ENCODE assay signal across 8 mouse cellular contexts in the genomic region with DNA sequence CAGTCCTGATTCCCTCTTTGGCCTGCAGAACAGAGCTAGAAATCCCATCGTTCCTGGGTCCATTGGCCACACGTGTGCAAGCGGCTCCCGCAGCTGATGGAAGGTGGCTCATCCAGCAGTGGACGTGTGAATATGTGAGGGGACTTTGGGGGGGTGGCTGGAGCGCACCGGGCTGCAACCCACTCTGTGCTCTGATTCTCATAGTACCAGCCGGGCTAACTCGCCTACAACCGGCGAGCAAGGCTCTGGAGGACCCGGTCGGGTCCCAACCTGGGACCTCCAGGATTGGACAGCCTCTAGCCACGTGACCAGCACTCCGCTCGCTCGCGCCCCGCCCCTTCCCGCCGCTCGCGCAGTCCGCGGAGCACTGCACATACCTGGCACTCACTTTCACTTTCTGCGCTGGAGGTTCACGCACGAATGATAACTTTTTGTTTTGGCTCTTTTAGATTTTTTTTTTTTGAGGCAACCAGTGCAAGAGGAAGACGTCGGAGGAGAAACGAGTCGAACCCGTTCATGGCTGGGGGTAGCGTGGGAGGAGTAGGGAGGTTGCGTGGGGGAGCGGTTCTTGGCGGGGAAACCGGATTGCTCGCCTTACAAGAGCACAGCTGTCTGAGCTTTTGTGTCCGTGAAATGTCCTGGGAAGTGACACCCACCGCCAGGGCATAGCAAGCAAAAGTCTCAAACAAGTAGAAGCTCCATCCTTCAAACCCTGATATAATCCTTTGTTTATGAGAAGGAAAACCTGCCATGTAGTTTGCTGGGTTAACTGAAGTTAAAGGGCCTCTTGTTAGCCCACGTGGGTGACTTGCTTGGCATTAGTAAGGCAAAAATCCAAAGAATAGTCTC. TPM values are rescaled to one million over a fixed set of nuclear protein-coding genes. Genes with fewer than 3 reads are reported as not detected.
DNase-seq lines count a peak whose midpoint lies in the region; ATAC-seq and TF ChIP-seq lines count a peak whose summit lies in the region.

No protein-coding gene starts in this region.

- H3K4me1 ChIP-seq in bone marrow macrophage, adult 2 months (ENCODE audit: control insufficient read depth, insufficient read depth, low read length), result peaks cover 21% of the 10 kb centered on the region
- H3K4me1 ChIP-seq in embryonic fibroblast, embryonic 13.5 days (ENCODE audit: control insufficient read depth, insufficient read depth, low read length), result no peaks in the 10 kb centered on the region; the same call in none of the 2 replicates
- peaks cover 11% of the 10 kb centered on the region for H3K4me1 ChIP-seq in heart, embryonic 10.5 days
- peaks cover 5% of the 10 kb centered on the region; the same call in 1 of the 2 replicates for H3K4me1 ChIP-seq in kidney, embryonic 14.5 days (ENCODE audit: control insufficient read depth, insufficient read depth, low read length)
- H3K4me1 ChIP-seq in liver, adult 2 months (ENCODE audit: control insufficient read depth, insufficient read depth, low read length), result peaks cover 5% of the 10 kb centered on the region; the same call in 1 of the 2 replicates

- H3ac ChIP-seq in C2C12 (ENCODE audit: control insufficient read depth, insufficient read length, low read depth), result peak overlapping the region; percentile 73

- DNase-seq in heart, embryonic 10.5 days (ENCODE audit: low spot score), result peak; percentile 93
- peak; percentile 76 for DNase-seq in liver, adult 2 months (ENCODE audit: extremely low read depth, low read depth, low spot score)
- peak; percentile 91 to 92 for DNase-seq in spleen, postnatal 36 days (ENCODE audit: low spot score in 2 of 2)

- H3K9ac ChIP-seq in kidney, embryonic 14.5 days (ENCODE audit: low read depth, low read length), result peak overlapping the region; percentile 55
- peak overlapping the region; percentile 59 for H3K9ac ChIP-seq in liver, adult 2 months (ENCODE audit: low read depth, low read length)

- H3K4me2 ChIP-seq in kidney, embryonic 14.5 days (replicated peaks; ENCODE audit: low read depth, low read length), result peak overlapping the region; percentile 84

- H3K79me3 ChIP-seq in C2C12 (ENCODE audit: low read depth), result no peaks in the 10 kb centered on the region

- no peaks in the 10 kb centered on the region for H3K36me3 ChIP-seq in C2C12 (ENCODE audit: control insufficient read depth, insufficient read depth)
- H3K36me3 ChIP-seq in heart, embryonic 10.5 days, result no peaks in the 10 kb centered on the region
- no peaks in the 10 kb centered on the region for H3K36me3 ChIP-seq in kidney, embryonic 14.5 days (ENCODE audit: control insufficient read depth, insufficient read depth, low read length)
- no peaks in the 10 kb centered on the region for H3K36me3 ChIP-seq in liver, adult 2 months (ENCODE audit: control insufficient read depth, insufficient read depth, low read length)

- H3K27ac ChIP-seq in bone marrow macrophage, adult 2 months (ENCODE audit: insufficient read depth, low read depth, low read length), result no peak overlapping the region
- no peak overlapping the region for H3K27ac ChIP-seq in embryonic fibroblast, embryonic 13.5 days (ENCODE audit: insufficient read depth, low read length)
- H3K27ac ChIP-seq in heart, embryonic 10.5 days, result peak overlapping the region; percentile 77
- H3K27ac ChIP-seq in kidney, embryonic 14.5 days (ENCODE audit: low read depth, low read length), result no peak overlapping the region
- no peak overlapping the region for H3K27ac ChIP-seq in liver, adult 2 months (replicated peaks; ENCODE audit: insufficient read depth, low read depth, low read length)

- TF ChIP-seq POLR2A in bone marrow macrophage, adult 2 months (IDR thresholded peaks at IDR 0.05; ENCODE audit: borderline replicate concordance, low read depth, low read length), result no peak
- peak; percentile 68; the same call in 1 of the 2 replicates for TF ChIP-seq POLR2A in embryonic fibroblast, embryonic 13.5 days (IDR thresholded peaks at IDR 0.05; ENCODE audit: low read depth, low read length)
- TF ChIP-seq POLR2A in liver, adult 2 months (IDR thresholded peaks at IDR 0.05; ENCODE audit: extremely low read depth, insufficient read depth, low read length), result no peak

- no peak for TF ChIP-seq CTCF in C2C12 (IDR thresholded peaks at IDR 0.05; ENCODE audit: control insufficient read depth, insufficient read depth, insufficient read length)
- no peak for TF ChIP-seq CTCF in bone marrow macrophage, adult 2 months (IDR thresholded peaks at IDR 0.05; ENCODE audit: low read depth, low read length)
- TF ChIP-seq CTCF in embryonic fibroblast, embryonic 13.5 days (IDR thresholded peaks at IDR 0.05; ENCODE audit: borderline replicate concordance, insufficient read depth, low read length), result no peak
- TF ChIP-seq CTCF in liver, adult 2 months (IDR thresholded peaks at IDR 0.05; ENCODE audit: low read depth, low read length), result no peak

- peak overlapping the region; percentile 50 for H3K4me3 ChIP-seq in C2C12 (ENCODE audit: insufficient read depth, poor library complexity, severe bottlenecking)
- H3K4me3 ChIP-seq in bone marrow macrophage, adult 2 months (ENCODE audit: insufficient read depth, low read length), result peak overlapping the region; percentile 74
- peak overlapping the region; percentile 79 for H3K4me3 ChIP-seq in embryonic fibroblast, embryonic 13.5 days (ENCODE audit: insufficient read depth, low read length)
- peak overlapping the region; percentile 67 for H3K4me3 ChIP-seq in heart, embryonic 10.5 days
- H3K4me3 ChIP-seq in kidney, embryonic 14.5 days (ENCODE audit: low read length), result peak overlapping the region; percentile 60
- H3K4me3 ChIP-seq in liver, adult 2 months (ENCODE audit: insufficient read depth, low read depth, low read length), result peak overlapping the region; percentile 70

- no peaks in the 10 kb centered on the region for H3K27me3 ChIP-seq in C2C12 (ENCODE audit: control insufficient read depth, insufficient read depth, insufficient read length)
- H3K27me3 ChIP-seq in heart, embryonic 10.5 days (ENCODE audit: insufficient read depth, poor library complexity, severe bottlenecking), result peaks cover 68% of the 10 kb centered on the region
- peaks cover 51% of the 10 kb centered on the region for H3K27me3 ChIP-seq in kidney, embryonic 14.5 days (ENCODE audit: control insufficient read depth, insufficient read depth, low read length)
- H3K27me3 ChIP-seq in liver, adult 2 months (ENCODE audit: control insufficient read depth, insufficient read depth, low read length), result peaks cover 7% of the 10 kb centered on the region; the same call in 1 of the 2 replicates

- no peaks in the 10 kb centered on the region for H3K9me3 ChIP-seq in heart, embryonic 10.5 days
- H3K9me3 ChIP-seq in kidney, embryonic 14.5 days (ENCODE audit: control insufficient read depth, low read length), result no peaks in the 10 kb centered on the region

- H3K79me2 ChIP-seq in C2C12 (ENCODE audit: control insufficient read depth, insufficient read depth), result no peaks in the 10 kb centered on the region
- H3K79me2 ChIP-seq in liver, adult 2 months (ENCODE audit: control insufficient read depth, insufficient read depth, low read length), result no peaks in the 10 kb centered on the region

- peak; percentile 98 for ATAC-seq in kidney, embryonic 14.5 days (ENCODE audit: low FRiP score, low TSS enrichment)
- peak; percentile 88 for ATAC-seq in monocyte, adult 5-6 weeks (replicated peaks; ENCODE audit: insufficient number of reproducible peaks, low FRiP score, low TSS enrichment, poor library complexity, severe bottlenecking)

- under 1% methylated on average over 42 of the region's 42 CpGs for WGBS in heart, embryonic 10.5 days
- WGBS in kidney, embryonic 14.5 days, result under 1% methylated on average over 42 of the region's 42 CpGs
- WGBS in liver, adult 2 months, result under 1% methylated on average over 42 of the region's 42 CpGs

TF ChIP-seq in C2C12, 6 proteins besides CTCF, POLR2A, EP300 and RAD21:
- TF ChIP-seq MYOD1 (IDR thresholded peaks at IDR 0.05; ENCODE audit: control insufficient read depth, insufficient read length, low read depth) (no peak), MAX (IDR thresholded peaks at IDR 0.05) (peak; percentile 60), CEBPB (IDR thresholded peaks at IDR 0.05; ENCODE audit: low read depth) (no peak), MYOG (IDR thresholded peaks at IDR 0.05; ENCODE audit: control insufficient read depth, extremely low read depth, insufficient read length) (no peak), USF1 (IDR thresholded peaks at IDR 0.05; ENCODE audit: low read depth) (peak; percentile 95), FOSL1 (IDR thresholded peaks at IDR 0.05; ENCODE audit: insufficient read depth, low read length, poor library complexity, severe bottlenecking) (no peak)

RNA-seq across cellular contexts. Expression of gene Prdm1, which starts 1.1 kb away (rescaled TPM):
- 0.02 TPM for polyA plus RNA-seq in C2C12 (2012; fragmentation: generic; extraction: Trizol)
- 13.0 and 15.8 TPM in 2 replicates for polyA plus RNA-seq in bone marrow macrophage, adult 2 months (2012; ENCODE audit: insufficient read depth, insufficient read length, missing spikeins)
- 2.8 TPM in 2 replicates for polyA plus RNA-seq in embryonic fibroblast, embryonic 13.5 days (2011; ENCODE audit: insufficient read length, low read depth, missing spikeins)
- polyA plus RNA-seq in heart, embryonic 10.5 days (2016; fragmentation: Nextera tagmentation; extraction: Ambion mirVana), result 1.1 and 2.9 TPM in 2 replicates
- polyA plus RNA-seq in kidney, embryonic 14.5 days (2014; fragmentation: Nextera tagmentation; extraction: Ambion mirVana), result 1.9 and 2.0 TPM in 2 replicates
- 0.28 and 0.47 TPM in 2 replicates for total RNA-seq in liver, adult 2 months (2014; rRNA removed)
- 0.05 and 0.18 TPM in 2 replicates for polyA plus RNA-seq in liver, adult 2 months (2012; rRNA removed)
- 17.3 to 47.1 TPM (median 17.5 TPM) in 3 replicates for total RNA-seq in monocyte, adult 5-6 weeks (2017)
